Mouse (Mus musculus): ENCODE measurements around the gene Zfp334. TPM values are rescaled to one million over a fixed set of nuclear protein-coding genes. Genes with fewer than 3 reads are reported as not detected.

Gene Zfp334
- total RNA-seq, 2 experiments from 2014 or later, result not detected

DNA sequence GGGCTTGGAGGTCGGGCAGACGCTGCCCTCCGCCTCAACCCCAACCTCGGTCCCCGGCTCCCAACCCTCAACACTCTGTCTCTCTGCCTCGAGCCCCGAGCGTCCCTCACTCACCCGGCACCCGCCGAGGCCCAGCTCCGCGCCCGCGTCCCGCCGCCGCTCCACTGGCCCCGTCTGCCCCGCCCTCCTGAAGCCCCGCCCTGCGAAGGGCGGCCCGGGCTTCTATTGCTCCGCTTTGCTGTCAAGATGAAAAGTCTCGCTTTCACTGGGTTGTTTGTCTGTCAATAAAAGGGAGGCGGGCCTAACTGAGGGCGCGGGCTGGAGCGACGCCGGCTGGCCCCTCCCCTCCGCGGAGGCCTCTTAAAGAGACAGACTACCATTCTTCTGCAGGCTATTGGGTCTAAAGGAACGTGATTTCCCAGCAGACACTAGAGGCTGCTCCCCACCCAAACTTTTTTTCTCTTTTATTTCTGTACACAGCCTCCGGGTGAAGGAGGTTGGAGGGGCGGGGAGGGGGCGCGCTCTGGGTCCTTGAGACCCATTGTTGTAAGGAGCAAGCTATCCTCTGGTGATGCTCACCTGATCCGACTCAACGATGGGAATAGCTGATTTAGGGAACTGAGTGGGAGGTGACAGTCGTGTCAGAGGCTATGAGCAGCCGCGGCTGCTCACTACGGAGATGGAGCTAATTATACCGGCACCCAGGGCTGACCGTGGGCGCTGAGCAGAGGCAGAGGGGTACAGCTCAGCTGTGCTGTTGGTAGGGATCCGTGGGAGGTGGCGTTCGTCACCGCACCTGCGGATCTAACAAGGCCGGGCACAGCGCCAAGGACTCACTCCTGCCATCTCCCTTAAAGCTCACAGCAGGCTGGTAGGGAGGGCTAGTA, 61.5 kb downstream of the Zfp334 start, which contains the start of gene Elmo2:
Elmo2 (minus strand) TSS at position 176 of the 887 bp plus-strand sequence.
- peak; percentile 93 for ATAC-seq (replicated peaks; ENCODE audit: low FRiP score, low TSS enrichment, poor library complexity, severe bottlenecking)

DNA sequence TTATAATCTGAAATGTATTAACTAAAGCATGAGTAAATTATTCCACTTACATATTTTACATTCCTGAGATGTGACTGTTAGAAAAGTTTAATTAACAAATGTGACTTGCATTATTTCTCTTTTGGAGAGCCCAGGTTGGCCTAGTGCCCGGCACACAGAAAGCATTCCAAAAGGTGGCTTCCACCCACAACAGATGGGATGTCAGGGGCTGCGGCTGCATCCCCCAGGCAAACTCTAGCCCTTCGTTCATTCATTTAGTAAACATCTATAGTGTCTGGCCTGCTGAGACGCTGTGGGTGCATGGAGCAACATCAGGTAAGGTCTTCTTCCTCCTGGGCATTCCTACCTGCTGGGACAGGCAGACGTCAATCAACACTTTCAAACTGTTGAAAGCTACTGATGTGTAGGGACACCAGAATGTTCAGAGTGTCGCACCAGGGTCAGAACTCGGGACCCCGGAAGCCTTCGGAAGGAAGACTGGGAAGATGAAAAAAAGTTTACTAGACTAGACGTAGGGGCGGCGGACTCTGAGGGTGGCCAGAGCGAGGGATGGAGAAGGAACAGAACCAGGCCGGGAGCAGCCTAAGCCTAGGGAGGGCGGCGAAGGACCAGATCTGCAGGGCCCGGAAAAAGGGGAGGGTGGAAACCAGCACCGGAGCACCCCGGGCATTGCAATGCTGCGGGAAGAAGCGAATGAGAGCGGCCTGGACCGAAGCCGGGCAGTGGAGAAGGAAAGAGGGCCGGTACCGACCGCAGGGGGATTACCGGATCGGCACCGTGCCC, 62.3 kb downstream of the Zfp334 start:
- no peak for ATAC-seq (replicated peaks; ENCODE audit: low FRiP score, low TSS enrichment, poor library complexity, severe bottlenecking)

Other genes with a start within 250 kb of the Zfp334 start
- gene Cdh22, start 153.4 kb downstream of the Zfp334 start, total RNA-seq (2014; fragmentation: Nextera tagmentation), result not detected in 2 replicates
- gene Cdh22, start 153.4 kb downstream of the Zfp334 start, total RNA-seq (2017), result not detected in 2 replicates
- 23.8 and 53.9 TPM in 2 replicates for gene Slc35c2, start 100.4 kb downstream of the Zfp334 start, total RNA-seq (2014; fragmentation: Nextera tagmentation)
- gene Slc35c2, start 100.4 kb downstream of the Zfp334 start, total RNA-seq (2017), result 15.9 and 21.0 TPM in 2 replicates
- 23.5 and 31.5 TPM in 2 replicates for gene Elmo2, start 61.8 kb downstream of the Zfp334 start, total RNA-seq (2014; fragmentation: Nextera tagmentation)
- 11.6 and 16.4 TPM in 2 replicates for gene Elmo2, start 61.8 kb downstream of the Zfp334 start, total RNA-seq (2017)
- gene Zfp663, start 19.5 kb downstream of the Zfp334 start, total RNA-seq (2014; fragmentation: Nextera tagmentation), result not detected in 2 replicates
- gene Zfp663, start 19.5 kb downstream of the Zfp334 start, total RNA-seq (2017), result not detected in 2 replicates
- gene Ocstamp, start 12.1 kb upstream of the Zfp334 start, total RNA-seq (2014; fragmentation: Nextera tagmentation), result not detected in 2 replicates
- gene Ocstamp, start 12.1 kb upstream of the Zfp334 start, total RNA-seq (2017), result not detected in 2 replicates
- gene Slc13a3, start 85.0 kb upstream of the Zfp334 start, total RNA-seq (2014; fragmentation: Nextera tagmentation), result not detected in 2 replicates
- not detected in 2 replicates for gene Slc13a3, start 85.0 kb upstream of the Zfp334 start, total RNA-seq (2017)
- gene Trp53rka, start 105.1 kb upstream of the Zfp334 start, total RNA-seq (2014; fragmentation: Nextera tagmentation), result 11.4 and 18.9 TPM in 2 replicates
- 6.4 and 11.6 TPM in 2 replicates for gene Trp53rka, start 105.1 kb upstream of the Zfp334 start, total RNA-seq (2017)
- not detected in 2 replicates for gene Slc2a10, start 115.5 kb upstream of the Zfp334 start, total RNA-seq (2014; fragmentation: Nextera tagmentation)
- not detected in 2 replicates for gene Slc2a10, start 115.5 kb upstream of the Zfp334 start, total RNA-seq (2017)
- gene Eya2, start 206.8 kb upstream of the Zfp334 start, total RNA-seq (2014; fragmentation: Nextera tagmentation), result 1.6 and 3.9 TPM in 2 replicates
- 4.8 and 12.9 TPM in 2 replicates for gene Eya2, start 206.8 kb upstream of the Zfp334 start, total RNA-seq (2017)